Mouse (Mus musculus): Measurements from ENCODE around the gene Suclg1. TPM values are rescaled to one million over a fixed set of nuclear protein-coding genes. Genes with fewer than 3 reads are reported as not detected.
A peak's percentile ranks its signal among the peaks of the same experiment; 100 is the strongest.

Suclg1 gene
- total and polyA plus RNA-seq, 3 experiments: 114 to 169 (median 116) TPM

- H3K9ac ChIP-seq (ENCODE audit: insufficient read depth, low read depth): no peak overlapping the region
- H3K36me3 ChIP-seq (replicated peaks in 1 of 2; ENCODE audit: control insufficient read depth in 1 of 2, insufficient read depth in 1 of 2, low read length in 1 of 2): no peaks in the 10 kb centered on the region
- in situ Hi-C loops (cut with MboI; ENCODE audit: low pct_ligation_motif_present, low pct_unique_long_range_greater_than_20kb, low sequenced_read_pairs) (no loop called here), dilution Hi-C loops (cut with MboI; ENCODE audit: extremely low pct_ligation_motif_present, extremely low pct_unique_long_range_greater_than_20kb, low sequenced_read_pairs) (no loop called here)
- H3K9me3 ChIP-seq (replicated peaks; ENCODE audit: low read length): no peaks in the 10 kb centered on the region
- no peak overlapping the region for H3K4me2 ChIP-seq (ENCODE audit: insufficient read depth, low read depth, poor library complexity, severe bottlenecking)
- H3K27ac ChIP-seq (ENCODE audit: insufficient read depth, low read depth): no peak overlapping the region
- H3K27me3 ChIP-seq (replicated peaks): no peaks in the 10 kb centered on the region
- H3K4me1 ChIP-seq (ENCODE audit: control insufficient read depth in 1 of 2, insufficient read depth in 2 of 2): peaks cover 0 to 16% of the 10 kb centered on the region in 2 experiments; a peak in 3 of 4 replicates
- TF ChIP-seq MAFK (IDR thresholded peaks at IDR 0.05; ENCODE audit: insufficient replicate concordance, low read length) (peak; percentile 11; the same call in 1 of the 2 replicates), RAD21 (IDR thresholded peaks at IDR 0.05; ENCODE audit: low read depth, low read length) (no peak), POLR2A (IDR thresholded peaks at IDR 0.05; ENCODE audit: low read depth, low read length) (no peak), IRF4 (IDR thresholded peaks at IDR 0.05; ENCODE audit: low read depth, low read length) (no peak), ETS1 (conservative IDR thresholded peaks at IDR 0.05; ENCODE audit: low read depth, low read length) (peak; percentile 25; the same call in 1 of the 2 replicates), ZNF384 (IDR thresholded peaks at IDR 0.05; ENCODE audit: low read depth, low read length) (no peak), RCOR1 (conservative IDR thresholded peaks at IDR 0.05; ENCODE audit: low read depth, low read length) (no peak), E2F4 (IDR thresholded peaks at IDR 0.05; ENCODE audit: insufficient replicate concordance, low read depth, low read length) (no peak), ELF1 (IDR thresholded peaks at IDR 0.05; ENCODE audit: low read depth, low read length) (peak; percentile 35; the same call in 1 of the 2 replicates), CHD1 (IDR thresholded peaks at IDR 0.05; ENCODE audit: low read depth, low read length) (no peak), MAX (IDR thresholded peaks at IDR 0.05; ENCODE audit: low read length) (0 out of 2 replicates have a peak, but pooled peaks have one; percentile 14), MEF2A (IDR thresholded peaks at IDR 0.05; ENCODE audit: borderline replicate concordance, low read depth, low read length) (no peak), BHLHE40 (IDR thresholded peaks at IDR 0.05; ENCODE audit: low read depth, low read length) (peak; percentile 43; the same call in 1 of the 2 replicates), GABPA (IDR thresholded peaks at IDR 0.05; ENCODE audit: insufficient replicate concordance, low read depth, low read length) (no peak), JUND (conservative IDR thresholded peaks at IDR 0.05; ENCODE audit: low read depth, low read length) (peak; percentile 29; the same call in 1 of the 2 replicates), EP300 (IDR thresholded peaks at IDR 0.05; ENCODE audit: low read length) (peak; percentile 51; the same call in 1 of the 2 replicates), TCF12 (IDR thresholded peaks at IDR 0.05; ENCODE audit: low read depth, low read length) (0 out of 2 replicates have a peak, but pooled peaks have one; percentile 22)
- H3K79me2 ChIP-seq (replicated peaks; ENCODE audit: control insufficient read depth, extremely low read depth, insufficient read depth, poor library complexity, severe bottlenecking): no peaks in the 10 kb centered on the region
- DNase-seq (ENCODE audit: extremely low read depth): peak; percentile 81
- H3K4me3 ChIP-seq (replicated peaks in 1 of 3; ENCODE audit: low read depth in 2 of 3, low read length in 2 of 3, poor library complexity in 1 of 3): no peak overlapping the region
Measured at GRCm38 (mm10) chr6:73210445-73210972, 37.7 kb upstream of the Suclg1 start.

GRCm38 (mm10) chr6:73211036-73211435, 37.1 kb upstream of the Suclg1 start:
- Histone ChIP-seq H3K27me3 (replicated peaks) (no peaks in the 10 kb centered on the region), H3K4me1 (ENCODE audit: control insufficient read depth in 1 of 2, insufficient read depth in 2 of 2) (peaks cover 0 to 16% of the 10 kb centered on the region in 2 experiments; a peak in 3 of 4 replicates), H3K27ac (ENCODE audit: insufficient read depth, low read depth) (no peak overlapping the region), H3K79me2 (replicated peaks; ENCODE audit: control insufficient read depth, extremely low read depth, insufficient read depth, poor library complexity, severe bottlenecking) (no peaks in the 10 kb centered on the region), H3K9ac (ENCODE audit: insufficient read depth, low read depth) (no peak overlapping the region), H3K36me3 (replicated peaks in 1 of 2; ENCODE audit: control insufficient read depth in 1 of 2, insufficient read depth in 1 of 2, low read length in 1 of 2) (no peaks in the 10 kb centered on the region), H3K9me3 (replicated peaks; ENCODE audit: low read length) (no peaks in the 10 kb centered on the region), H3K4me2 (ENCODE audit: insufficient read depth, low read depth, poor library complexity, severe bottlenecking) (no peak overlapping the region), H3K4me3 (replicated peaks in 1 of 3; ENCODE audit: low read depth in 2 of 3, low read length in 2 of 3, poor library complexity in 1 of 3) (no peak overlapping the region)
- dilution Hi-C loops (cut with MboI; ENCODE audit: extremely low pct_ligation_motif_present, extremely low pct_unique_long_range_greater_than_20kb, low sequenced_read_pairs) (no loop called here), in situ Hi-C loops (cut with MboI; ENCODE audit: low pct_ligation_motif_present, low pct_unique_long_range_greater_than_20kb, low sequenced_read_pairs) (no loop called here)
- TF ChIP-seq JUN (IDR thresholded peaks at IDR 0.05; ENCODE audit: insufficient read depth, low read depth, low read length) (no peak), ETS1 (conservative IDR thresholded peaks at IDR 0.05; ENCODE audit: low read depth, low read length) (no peak), USF2 (conservative IDR thresholded peaks at IDR 0.05; ENCODE audit: low read depth, low read length) (no peak), GABPA (IDR thresholded peaks at IDR 0.05; ENCODE audit: insufficient replicate concordance, low read depth, low read length) (no peak), ZKSCAN1 (IDR thresholded peaks at IDR 0.05; ENCODE audit: borderline replicate concordance, low read depth, low read length) (no peak)
- DNase-seq (ENCODE audit: extremely low read depth): no peak

Data from CH12.LX (cell line).